Mouse (Mus musculus) bone marrow, adult 2 months (tissue): ENCODE measurements around the gene Afmid.

Source experiments
- CTCF ChIP-seq: fragments of 200-500 bp; IDR thresholded peaks from 2 replicates; pipeline ENCODE4 v1.5.1; 2011; ENCODE audit warnings: low read length, control low read depth; ENCODE audit not compliant: control insufficient read depth, insufficient read depth
- POLR2A ChIP-seq: fragments of 200-500 bp; IDR thresholded peaks from 2 replicates; pipeline ENCODE4 v1.6.1; 2011; ENCODE audit warnings: low read depth, mild to moderate bottlenecking, control low read depth, low read length, borderline replicate concordance; ENCODE audit not compliant: control insufficient read depth

DNA sequence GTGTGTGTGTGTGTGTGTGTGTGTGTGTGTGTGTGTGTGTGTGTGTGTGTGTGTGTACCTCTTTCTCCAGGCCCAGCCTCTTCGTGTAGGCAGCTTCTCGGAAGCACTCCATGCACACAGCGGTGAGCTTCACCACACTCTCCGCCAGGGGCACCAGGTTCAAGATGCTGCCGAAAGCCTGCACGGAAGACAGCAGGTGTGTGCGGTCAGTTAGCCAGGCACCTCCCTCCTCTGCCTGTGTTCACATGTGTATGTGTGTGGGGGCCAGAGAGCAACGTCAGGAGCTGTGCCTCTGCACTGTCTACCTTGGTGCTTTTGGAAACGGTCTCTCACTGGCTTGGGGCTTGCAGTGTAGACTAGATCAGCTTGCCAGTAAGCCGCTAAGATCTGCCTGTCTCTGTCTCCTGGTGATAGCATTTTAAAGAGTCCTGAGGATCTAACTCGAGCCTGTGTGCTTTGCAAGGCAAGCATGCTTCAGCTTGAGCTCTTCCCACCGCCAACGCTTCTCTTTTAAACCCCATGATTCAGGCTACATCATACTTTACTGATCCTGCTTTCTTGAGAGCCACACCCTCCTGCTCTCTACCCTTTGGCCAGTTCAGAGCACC lies 9.2 kb upstream of the Afmid start:
- TF ChIP-seq CTCF (no peak), POLR2A (no peak)
